Mouse (Mus musculus): Measurements from ENCODE around the gene BC030870. TPM values are rescaled to one million over a fixed set of nuclear protein-coding genes. Genes with fewer than 3 reads are reported as not detected.
"Not testable (repeated sequence)": the region's sequence is repeated elsewhere in the genome, so short reads cannot be mapped to it uniquely, and the experiment has no call there.

BC030870 gene
- 0.37 and 0.70 TPM in 2 replicates for polyA plus RNA-seq (2012; rRNA removed)

GRCm38 (mm10) chr8:65129199-65129788 is at the start of gene BC030870:
Gene BC030870 (minus strand): TSS chr8:65129563.
- Histone ChIP-seq H3K4me3 (replicated peaks; ENCODE audit: extremely low read depth, low read depth, low read length) (peak within 1 kb of the TSS; percentile 4), H3K4me1 (ENCODE audit: control insufficient read depth, insufficient read depth, low read length) (no peaks in the 10 kb centered on the region)
- TF ChIP-seq POLR2A (IDR thresholded peaks at IDR 0.05; ENCODE audit: borderline replicate concordance, extremely low read depth, low read depth, low read length), result no peak
- TF ChIP-seq CTCF (IDR thresholded peaks at IDR 0.05; ENCODE audit: insufficient read depth, low read length), result no peak
- DNase-seq, result peak; percentile 9
- 38% methylated on average over 15 of the region's 15 CpGs for WGBS

- Histone ChIP-seq H3K4me1 (ENCODE audit: control insufficient read depth, insufficient read depth, low read length) (no peaks in the 10 kb centered on the region), H3K4me3 (replicated peaks; ENCODE audit: extremely low read depth, low read depth, low read length) (no peak overlapping the region)
- TF ChIP-seq CTCF (IDR thresholded peaks at IDR 0.05; ENCODE audit: insufficient read depth, low read length) (no peak), POLR2A (IDR thresholded peaks at IDR 0.05; ENCODE audit: borderline replicate concordance, extremely low read depth, low read depth, low read length) (no peak)
- WGBS, result 66% methylated on average over 3 of the region's 3 CpGs
- DNase-seq, result no peak
Measured at GRCm38 (mm10) chr8:65174746-65175476, 45.5 kb upstream of the BC030870 start.

GRCm38 (mm10) chr8:65169184-65169583 is 39.8 kb upstream of the BC030870 start:
- 81% methylated on average over 3 of the region's 3 CpGs for WGBS

GRCm38 (mm10) chr8:65160676-65161075 is 31.3 kb upstream of the BC030870 start:
- H3K4me3 ChIP-seq (replicated peaks; ENCODE audit: extremely low read depth, low read depth, low read length); DNase-seq; H3K4me1 ChIP-seq (ENCODE audit: control insufficient read depth, insufficient read depth, low read length): not testable (repeated sequence)
- WGBS, result 53% methylated on average over 1 of the region's 1 CpGs

More at GRCm38 (mm10) chr8:65169184-65169583, 39.8 kb upstream of the BC030870 start:
- Histone ChIP-seq H3K4me3 (replicated peaks; ENCODE audit: extremely low read depth, low read depth, low read length) (no peak overlapping the region), H3K4me1 (ENCODE audit: control insufficient read depth, insufficient read depth, low read length) (no peaks in the 10 kb centered on the region)
- no peak for DNase-seq
- TF ChIP-seq POLR2A (IDR thresholded peaks at IDR 0.05; ENCODE audit: borderline replicate concordance, extremely low read depth, low read depth, low read length) (no peak), CTCF (IDR thresholded peaks at IDR 0.05; ENCODE audit: insufficient read depth, low read length) (no peak)

GRCm38 (mm10) chr8:65159096-65159748 is 29.9 kb upstream of the BC030870 start:
- no peak overlapping the region for H3K4me3 ChIP-seq (replicated peaks; ENCODE audit: extremely low read depth, low read depth, low read length)
- no peak for DNase-seq
- TF ChIP-seq POLR2A (IDR thresholded peaks at IDR 0.05; ENCODE audit: borderline replicate concordance, extremely low read depth, low read depth, low read length) (no peak), CTCF (IDR thresholded peaks at IDR 0.05; ENCODE audit: insufficient read depth, low read length) (no peak)
- 54% methylated on average over 14 of the region's 14 CpGs for WGBS
- no peaks in the 10 kb centered on the region for H3K4me1 ChIP-seq (ENCODE audit: control insufficient read depth, insufficient read depth, low read length)

GRCm38 (mm10) chr8:65157901-65158300 is 28.5 kb upstream of the BC030870 start:
- TF ChIP-seq POLR2A (IDR thresholded peaks at IDR 0.05; ENCODE audit: borderline replicate concordance, extremely low read depth, low read depth, low read length) (no peak), CTCF (IDR thresholded peaks at IDR 0.05; ENCODE audit: insufficient read depth, low read length) (no peak)
- 73% methylated on average over 4 of the region's 4 CpGs for WGBS
- Histone ChIP-seq H3K4me3 (replicated peaks; ENCODE audit: extremely low read depth, low read depth, low read length) (no peak overlapping the region), H3K4me1 (ENCODE audit: control insufficient read depth, insufficient read depth, low read length) (no peaks in the 10 kb centered on the region)
- no peak for DNase-seq

- DNase-seq, result no peak
- 65% methylated on average over 3 of the region's 3 CpGs for WGBS
- TF ChIP-seq CTCF (IDR thresholded peaks at IDR 0.05; ENCODE audit: insufficient read depth, low read length), result peak; percentile 10; the same call in 1 of the 2 replicates
- TF ChIP-seq POLR2A (IDR thresholded peaks at IDR 0.05; ENCODE audit: borderline replicate concordance, extremely low read depth, low read depth, low read length), result no peak
Measured at GRCm38 (mm10) chr8:65138830-65139466, 9.6 kb upstream of the BC030870 start.

GRCm38 (mm10) chr8:65126454-65126853 is 2.9 kb downstream of the BC030870 start:
- DNase-seq, result no peak
- TF ChIP-seq CTCF (IDR thresholded peaks at IDR 0.05; ENCODE audit: insufficient read depth, low read length), result no peak
- TF ChIP-seq POLR2A (IDR thresholded peaks at IDR 0.05; ENCODE audit: borderline replicate concordance, extremely low read depth, low read depth, low read length), result no peak
- 65% methylated on average over 3 of the region's 3 CpGs for WGBS
- H3K4me3 ChIP-seq (replicated peaks; ENCODE audit: extremely low read depth, low read depth, low read length), result no peak overlapping the region
- no peaks in the 10 kb centered on the region for H3K4me1 ChIP-seq (ENCODE audit: control insufficient read depth, insufficient read depth, low read length)

More at GRCm38 (mm10) chr8:65138830-65139466, 9.6 kb upstream of the BC030870 start:
- no peaks in the 10 kb centered on the region for H3K4me1 ChIP-seq (ENCODE audit: control insufficient read depth, insufficient read depth, low read length)
- no peak overlapping the region for H3K4me3 ChIP-seq (replicated peaks; ENCODE audit: extremely low read depth, low read depth, low read length)

GRCm38 (mm10) chr8:65126014-65126413 is 3.3 kb downstream of the BC030870 start:
- Histone ChIP-seq H3K4me3 (replicated peaks; ENCODE audit: extremely low read depth, low read depth, low read length) (no peak overlapping the region), H3K4me1 (ENCODE audit: control insufficient read depth, insufficient read depth, low read length) (no peaks in the 10 kb centered on the region)
- 29% methylated on average over 1 of the region's 1 CpGs for WGBS
- no peak for DNase-seq
- TF ChIP-seq CTCF (IDR thresholded peaks at IDR 0.05; ENCODE audit: insufficient read depth, low read length), result no peak
- TF ChIP-seq POLR2A (IDR thresholded peaks at IDR 0.05; ENCODE audit: borderline replicate concordance, extremely low read depth, low read depth, low read length), result no peak
